Mouse (Mus musculus): ENCODE results near the gene Rdh8. TPM values are rescaled to one million over a fixed set of nuclear protein-coding genes. Genes with fewer than 3 reads are reported as not detected.

Rdh8 gene
- polyA plus RNA-seq, 1 experiment from 2014 or later: not detected

DNA sequence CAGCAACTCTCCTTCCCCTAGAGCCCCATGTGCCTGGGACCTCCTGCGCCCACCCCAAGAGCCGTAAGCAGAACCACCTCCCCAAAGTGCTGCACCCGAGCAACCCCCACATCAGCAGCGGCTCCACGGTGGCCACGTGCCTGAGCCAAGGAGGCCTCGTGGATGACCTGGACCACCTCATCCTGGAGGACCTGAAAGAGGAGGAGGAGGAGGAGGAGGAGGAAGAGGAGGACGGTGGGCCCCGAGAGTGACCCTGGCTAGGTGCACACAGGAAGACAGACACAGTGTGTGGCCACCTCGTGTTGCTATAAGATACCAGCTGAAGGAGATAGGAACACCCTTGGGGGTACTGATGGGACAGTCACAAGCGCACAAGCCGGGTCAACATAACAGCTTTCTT lies 55.2 kb downstream of the Rdh8 start:
- H3K27me3 ChIP-seq: peaks cover 32% of the 10 kb centered on the region
- no peak overlapping the region for H3K27ac ChIP-seq
- WGBS: 82% methylated on average over 12 of the region's 12 CpGs
- no peak overlapping the region for H3K9ac ChIP-seq
- H3K4me2 ChIP-seq (replicated peaks): no peak overlapping the region
- H3K4me3 ChIP-seq: no peak overlapping the region
- H3K9me3 ChIP-seq: no peaks in the 10 kb centered on the region
- H3K36me3 ChIP-seq: no peaks in the 10 kb centered on the region
- no peak for ATAC-seq (ENCODE audit: insufficient number of reproducible peaks, insufficient read depth, low FRiP score, low TSS enrichment)
- no peaks in the 10 kb centered on the region for H3K4me1 ChIP-seq

DNA sequence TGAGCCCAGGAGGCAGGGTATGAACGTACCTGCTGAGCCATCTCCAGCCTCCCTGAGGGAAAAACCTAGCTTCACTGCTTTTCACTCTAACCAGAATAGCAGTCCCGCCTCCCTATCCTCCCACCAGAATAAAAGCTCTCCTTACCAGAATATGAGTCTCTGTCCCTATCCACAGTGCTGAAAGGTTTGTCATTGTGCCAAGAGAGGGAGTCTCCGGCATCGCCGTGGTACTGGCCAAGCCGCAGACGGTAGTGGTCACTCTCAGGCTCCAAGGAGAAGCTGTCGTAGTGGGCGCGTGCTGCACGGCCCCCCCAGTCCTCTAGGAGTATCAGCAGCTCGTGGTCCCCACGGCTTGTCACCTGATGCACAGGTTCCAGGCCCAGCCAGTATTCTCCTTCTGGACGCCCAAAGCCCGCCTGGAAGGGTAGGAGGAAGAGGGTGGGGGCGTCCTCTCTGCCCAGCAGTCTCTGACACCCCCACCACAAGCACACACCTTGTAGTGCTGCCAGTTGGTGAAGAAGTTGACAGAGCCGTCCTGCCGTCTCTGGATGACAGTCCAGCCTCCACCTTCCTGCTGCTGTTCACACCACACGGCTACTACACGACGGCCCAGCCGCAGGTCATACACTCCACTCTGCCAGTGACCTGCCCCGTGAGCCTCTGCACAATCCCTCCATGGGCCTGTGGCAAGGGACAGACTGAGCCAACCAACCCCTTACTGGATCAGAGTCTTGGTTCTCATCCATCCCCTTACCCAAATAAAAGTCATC lies 56.9 kb downstream of the Rdh8 start:
- Histone ChIP-seq H3K27ac (no peak overlapping the region), H3K27me3 (peaks cover 15% of the 10 kb centered on the region), H3K4me2 (replicated peaks) (no peak overlapping the region), H3K9me3 (no peaks in the 10 kb centered on the region), H3K36me3 (no peaks in the 10 kb centered on the region), H3K4me3 (no peak overlapping the region), H3K9ac (no peak overlapping the region), H3K4me1 (no peaks in the 10 kb centered on the region)
- 64% methylated on average over 23 of the region's 23 CpGs for WGBS
- ATAC-seq (ENCODE audit: insufficient number of reproducible peaks, insufficient read depth, low FRiP score, low TSS enrichment): no peak

Other genes starting within 250 kb of the Rdh8 start
- gene Zfp846, start 237.2 kb upstream of the Rdh8 start, polyA plus RNA-seq (2016; fragmentation: Nextera tagmentation; extraction: Ambion mirVana): 26.7 and 26.8 TPM in 2 replicates
- gene Ubl5, start 175.6 kb upstream of the Rdh8 start, polyA plus RNA-seq (2016; fragmentation: Nextera tagmentation; extraction: Ambion mirVana): 409 and 415 TPM in 2 replicates
- gene Fbxl12, start 173.7 kb upstream of the Rdh8 start, polyA plus RNA-seq (2016; fragmentation: Nextera tagmentation; extraction: Ambion mirVana): 20.1 and 21.5 TPM in 2 replicates
- 50.8 and 51.6 TPM in 2 replicates for gene Pin1, start 166.4 kb upstream of the Rdh8 start, polyA plus RNA-seq (2016; fragmentation: Nextera tagmentation; extraction: Ambion mirVana)
- gene Olfm2, start 72.2 kb upstream of the Rdh8 start, polyA plus RNA-seq (2016; fragmentation: Nextera tagmentation; extraction: Ambion mirVana): 9.5 and 10.4 TPM in 2 replicates
- 1.1 and 1.2 TPM in 2 replicates for gene Col5a3, start 3.4 kb upstream of the Rdh8 start, polyA plus RNA-seq (2016; fragmentation: Nextera tagmentation; extraction: Ambion mirVana)
- 3.0 and 3.9 TPM in 2 replicates for gene A230050P20Rik, start 50.1 kb downstream of the Rdh8 start, polyA plus RNA-seq (2016; fragmentation: Nextera tagmentation; extraction: Ambion mirVana)
- 3.5 and 3.7 TPM in 2 replicates for gene Angptl6, start 61.2 kb downstream of the Rdh8 start, polyA plus RNA-seq (2016; fragmentation: Nextera tagmentation; extraction: Ambion mirVana)
- gene Ppan, start 69.7 kb downstream of the Rdh8 start, polyA plus RNA-seq (2016; fragmentation: Nextera tagmentation; extraction: Ambion mirVana): 75.0 and 79.3 TPM in 2 replicates
- 330 and 337 TPM in 2 replicates for gene Eif3g, start 80.1 kb downstream of the Rdh8 start, polyA plus RNA-seq (2016; fragmentation: Nextera tagmentation; extraction: Ambion mirVana)
- gene Dnmt1, start 141.4 kb downstream of the Rdh8 start, polyA plus RNA-seq (2016; fragmentation: Nextera tagmentation; extraction: Ambion mirVana): 122 and 124 TPM in 2 replicates
- 48.7 and 53.0 TPM in 2 replicates for gene S1pr2, start 158.3 kb downstream of the Rdh8 start, polyA plus RNA-seq (2016; fragmentation: Nextera tagmentation; extraction: Ambion mirVana)
- 128 TPM in 2 replicates for gene Mrpl4, start 184.2 kb downstream of the Rdh8 start, polyA plus RNA-seq (2016; fragmentation: Nextera tagmentation; extraction: Ambion mirVana)
- 8.6 and 9.0 TPM in 2 replicates for gene Icam1, start 197.5 kb downstream of the Rdh8 start, polyA plus RNA-seq (2016; fragmentation: Nextera tagmentation; extraction: Ambion mirVana)
- gene Icam4, start 210.9 kb downstream of the Rdh8 start, polyA plus RNA-seq (2016; fragmentation: Nextera tagmentation; extraction: Ambion mirVana): 1.6 and 2.5 TPM in 2 replicates
- 0.14 and 0.23 TPM in 2 replicates for gene Icam5, start 213.6 kb downstream of the Rdh8 start, polyA plus RNA-seq (2016; fragmentation: Nextera tagmentation; extraction: Ambion mirVana)
- gene Zglp1, start 248.6 kb downstream of the Rdh8 start, polyA plus RNA-seq (2016; fragmentation: Nextera tagmentation; extraction: Ambion mirVana): 0.82 and 2.0 TPM in 2 replicates